Mouse (Mus musculus): Measurements from ENCODE around the gene Tdp1. TPM values are rescaled to one million over a fixed set of nuclear protein-coding genes. Genes with fewer than 3 reads are reported as not detected.

Tdp1 gene
- polyA plus RNA-seq, 1 experiment from 2014 or later, result 31.3 TPM

- no peak overlapping the region for H3K4me3 ChIP-seq (replicated peaks; ENCODE audit: low read depth, low read length)
- H3K4me2 ChIP-seq (ENCODE audit: low read length), result no peak overlapping the region
- TF ChIP-seq CTCF (IDR thresholded peaks at IDR 0.05; ENCODE audit: low read depth), result no peak
- no peaks in the 10 kb centered on the region for H3K4me1 ChIP-seq (replicated peaks; ENCODE audit: insufficient read depth, low read length)
- DNase-seq (ENCODE audit: low spot score) (no peak), ATAC-seq (replicated peaks; ENCODE audit: low FRiP score, low read depth) (no peak)
- no peaks in the 10 kb centered on the region for H3K27me3 ChIP-seq (ENCODE audit: insufficient read depth, low read length)
- 78% methylated on average over 4 of the region's 4 CpGs for WGBS
- no peaks in the 10 kb centered on the region for H3K9me3 ChIP-seq (replicated peaks; ENCODE audit: low read length)
- no peak overlapping the region for H3K27ac ChIP-seq
- H3K36me3 ChIP-seq (ENCODE audit: insufficient read depth, low read length), result no peaks in the 10 kb centered on the region
- no peak overlapping the region for H3K9ac ChIP-seq (ENCODE audit: low read depth, low read length)
Observed at GRCm38 (mm10) chr12:99979541-99979940, 95.2 kb downstream of the Tdp1 start.

DNA sequence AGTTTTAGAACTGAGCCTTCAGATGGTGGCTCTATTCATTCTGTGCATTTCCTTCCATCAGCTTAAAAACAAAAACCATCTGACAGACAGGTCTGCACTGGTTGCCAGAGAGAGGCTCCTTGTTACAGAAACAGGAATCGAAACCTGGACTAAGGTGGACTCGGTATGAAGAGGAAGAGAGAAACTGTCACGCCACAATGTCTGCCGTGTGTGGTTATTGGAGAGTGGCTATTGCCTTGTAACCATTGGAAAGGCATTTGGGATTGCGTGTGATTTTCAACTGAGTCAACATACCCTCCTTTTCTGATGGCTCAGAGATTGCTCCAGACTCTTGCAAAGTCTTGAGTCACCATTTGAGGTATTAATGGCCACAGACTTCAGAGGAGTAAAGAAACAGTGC lies 102.5 kb downstream of the Tdp1 start:
- ATAC-seq (replicated peaks; ENCODE audit: low FRiP score, low read depth) (no peak), DNase-seq (ENCODE audit: low spot score) (no peak)
- H3K9ac ChIP-seq (ENCODE audit: low read depth, low read length), result no peak overlapping the region
- H3K4me2 ChIP-seq (ENCODE audit: low read length), result no peak overlapping the region
- 89% methylated on average over 5 of the region's 5 CpGs for WGBS
- no peaks in the 10 kb centered on the region for H3K4me1 ChIP-seq (replicated peaks; ENCODE audit: insufficient read depth, low read length)
- no peak for TF ChIP-seq CTCF (IDR thresholded peaks at IDR 0.05; ENCODE audit: low read depth)
- no peaks in the 10 kb centered on the region for H3K9me3 ChIP-seq (replicated peaks; ENCODE audit: low read length)
- H3K27me3 ChIP-seq (ENCODE audit: insufficient read depth, low read length), result no peaks in the 10 kb centered on the region
- H3K27ac ChIP-seq, result no peak overlapping the region
- H3K4me3 ChIP-seq (replicated peaks; ENCODE audit: low read depth, low read length), result no peak overlapping the region
- H3K36me3 ChIP-seq (ENCODE audit: insufficient read depth, low read length), result no peaks in the 10 kb centered on the region

DNA sequence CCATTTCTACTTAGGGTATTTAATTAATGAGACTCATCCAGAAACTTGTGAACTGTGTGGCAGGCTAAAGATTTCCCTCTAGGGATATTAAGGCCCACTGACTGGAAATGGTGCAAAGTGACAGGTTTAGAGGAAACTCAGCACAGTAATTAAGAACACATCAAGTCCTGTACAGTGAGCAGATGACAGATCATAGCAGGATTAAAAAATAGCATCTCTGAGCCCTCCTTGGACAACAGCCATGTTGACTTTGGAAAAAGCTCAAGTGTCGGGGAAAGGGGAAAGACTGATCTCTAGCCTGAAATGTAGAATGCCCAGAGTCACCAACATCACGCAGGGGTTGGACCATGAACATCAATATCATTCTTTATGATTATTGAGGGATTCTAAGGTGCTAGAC lies 103.8 kb downstream of the Tdp1 start:
- DNase-seq (ENCODE audit: low spot score), result no peak

DNA sequence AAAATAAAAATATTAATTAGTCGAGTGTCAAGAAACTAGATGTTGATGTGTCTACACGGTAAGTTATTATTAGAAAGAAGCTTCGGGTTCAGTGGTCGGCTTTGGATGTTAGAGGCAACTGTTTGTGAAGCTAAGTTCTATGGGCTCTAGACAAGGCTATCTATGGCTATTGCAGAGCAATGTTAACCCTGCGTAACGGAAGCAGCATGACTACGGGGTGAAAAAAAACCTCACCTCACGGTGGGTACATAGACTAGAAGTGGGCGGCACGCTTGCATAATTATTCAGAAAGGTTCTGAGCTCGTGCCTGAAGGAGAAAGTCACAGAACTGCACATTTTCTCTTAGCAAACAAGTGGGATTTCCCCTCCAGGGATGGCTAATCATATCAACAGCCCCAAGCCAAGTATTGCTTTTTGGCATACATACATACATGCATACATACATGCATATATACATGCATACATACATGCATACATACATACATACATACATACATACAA lies 108.1 kb downstream of the Tdp1 start:
- H3K4me1 ChIP-seq (replicated peaks; ENCODE audit: insufficient read depth, low read length), result no peaks in the 10 kb centered on the region
- H3K36me3 ChIP-seq (ENCODE audit: insufficient read depth, low read length), result no peaks in the 10 kb centered on the region
- WGBS, result 91% methylated on average over 11 of the region's 11 CpGs
- TF ChIP-seq CTCF (IDR thresholded peaks at IDR 0.05; ENCODE audit: low read depth), result no peak
- no peak overlapping the region for H3K27ac ChIP-seq
- no peaks in the 10 kb centered on the region for H3K27me3 ChIP-seq (ENCODE audit: insufficient read depth, low read length)
- no peak overlapping the region for H3K4me3 ChIP-seq (replicated peaks; ENCODE audit: low read depth, low read length)
- ATAC-seq (replicated peaks; ENCODE audit: low FRiP score, low read depth), result no peak
- no peak overlapping the region for H3K9ac ChIP-seq (ENCODE audit: low read depth, low read length)
- no peak overlapping the region for H3K4me2 ChIP-seq (ENCODE audit: low read length)
- H3K9me3 ChIP-seq (replicated peaks; ENCODE audit: low read length), result no peaks in the 10 kb centered on the region
- no peak for DNase-seq (ENCODE audit: low spot score)

More for the DNA sequence above, 103.8 kb downstream of the Tdp1 start:
- no peak overlapping the region for H3K27ac ChIP-seq
- TF ChIP-seq CTCF (IDR thresholded peaks at IDR 0.05; ENCODE audit: low read depth), result no peak
- H3K4me3 ChIP-seq (replicated peaks; ENCODE audit: low read depth, low read length), result no peak overlapping the region
- WGBS, result 65% methylated on average over 2 of the region's 2 CpGs
- H3K4me2 ChIP-seq (ENCODE audit: low read length), result no peak overlapping the region
- H3K9ac ChIP-seq (ENCODE audit: low read depth, low read length), result no peak overlapping the region
- ATAC-seq (replicated peaks; ENCODE audit: low FRiP score, low read depth), result no peak
- no peaks in the 10 kb centered on the region for H3K36me3 ChIP-seq (ENCODE audit: insufficient read depth, low read length)
- no peaks in the 10 kb centered on the region for H3K4me1 ChIP-seq (replicated peaks; ENCODE audit: insufficient read depth, low read length)
- H3K27me3 ChIP-seq (ENCODE audit: insufficient read depth, low read length), result no peaks in the 10 kb centered on the region
- no peaks in the 10 kb centered on the region for H3K9me3 ChIP-seq (replicated peaks; ENCODE audit: low read length)

DNA sequence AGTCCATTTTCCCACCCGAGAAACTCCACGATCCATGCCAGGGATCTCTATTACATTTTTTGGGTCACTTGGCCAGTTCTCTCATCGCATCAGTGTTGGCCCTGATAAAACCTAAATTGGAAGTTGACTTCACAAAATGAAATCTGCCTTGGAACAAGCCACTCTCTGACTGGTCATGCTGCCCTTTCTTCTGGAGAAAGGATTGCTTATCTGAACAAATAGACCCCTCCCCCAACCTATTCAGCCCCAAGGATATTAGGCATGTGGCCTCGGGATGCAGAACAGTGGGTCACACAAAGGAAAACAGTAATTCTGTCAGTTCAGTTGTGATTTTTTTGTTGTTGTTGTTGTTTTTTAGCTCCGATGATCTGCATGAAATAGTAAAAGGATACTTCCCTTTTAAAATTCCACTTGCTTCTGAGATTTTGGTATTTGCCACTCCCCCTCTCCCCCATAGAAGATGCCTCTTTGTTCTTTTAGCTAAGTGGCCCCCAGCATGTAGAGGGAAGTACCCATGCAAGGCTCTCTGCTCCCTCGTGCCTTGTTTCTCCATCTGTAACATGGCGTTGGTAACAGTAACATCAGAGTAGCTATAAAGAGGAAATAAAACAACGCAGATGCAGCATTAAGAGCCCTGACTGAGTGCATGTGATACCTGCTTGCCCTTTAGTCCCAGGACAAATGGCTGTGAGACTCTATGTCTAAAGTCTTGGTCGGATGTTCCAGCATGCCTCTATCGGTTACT lies 109.0 kb downstream of the Tdp1 start:
- no peak for ATAC-seq (replicated peaks; ENCODE audit: low FRiP score, low read depth)
- Histone ChIP-seq H3K9ac (ENCODE audit: low read depth, low read length) (no peak overlapping the region), H3K36me3 (ENCODE audit: insufficient read depth, low read length) (no peaks in the 10 kb centered on the region), H3K9me3 (replicated peaks; ENCODE audit: low read length) (no peaks in the 10 kb centered on the region), H3K4me1 (replicated peaks; ENCODE audit: insufficient read depth, low read length) (no peaks in the 10 kb centered on the region), H3K4me3 (replicated peaks; ENCODE audit: low read depth, low read length) (no peak overlapping the region), H3K4me2 (ENCODE audit: low read length) (no peak overlapping the region), H3K27ac (no peak overlapping the region), H3K27me3 (ENCODE audit: insufficient read depth, low read length) (no peaks in the 10 kb centered on the region)
- TF ChIP-seq CTCF (IDR thresholded peaks at IDR 0.05; ENCODE audit: low read depth), result no peak
- DNase-seq (ENCODE audit: low spot score), result no peak
- 79% methylated on average over 10 of the region's 10 CpGs for WGBS

GRCm38 (mm10) chr12:99995951-99996350 lies 111.6 kb downstream of the Tdp1 start:
- no peaks in the 10 kb centered on the region for H3K9me3 ChIP-seq (replicated peaks; ENCODE audit: low read length)
- no peak overlapping the region for H3K4me2 ChIP-seq (ENCODE audit: low read length)
- H3K36me3 ChIP-seq (ENCODE audit: insufficient read depth, low read length), result no peaks in the 10 kb centered on the region
- ATAC-seq (replicated peaks; ENCODE audit: low FRiP score, low read depth) (no peak), DNase-seq (ENCODE audit: low spot score) (no peak)
- no peak overlapping the region for H3K4me3 ChIP-seq (replicated peaks; ENCODE audit: low read depth, low read length)
- H3K9ac ChIP-seq (ENCODE audit: low read depth, low read length), result no peak overlapping the region
- no peaks in the 10 kb centered on the region for H3K27me3 ChIP-seq (ENCODE audit: insufficient read depth, low read length)
- 86% methylated on average over 5 of the region's 5 CpGs for WGBS
- no peak overlapping the region for H3K27ac ChIP-seq
- no peaks in the 10 kb centered on the region for H3K4me1 ChIP-seq (replicated peaks; ENCODE audit: insufficient read depth, low read length)
- TF ChIP-seq CTCF (IDR thresholded peaks at IDR 0.05; ENCODE audit: low read depth), result no peak
